Mouse (Mus musculus): ENCODE measurements at regions not wholly inside any gene's neighbourhood (a gene's known extent, or its start where the extent isn't known, plus 50 kb on each side); places are given as distances from the start of the nearest gene placed in this dataset.
A peak's percentile ranks its signal among the peaks of the same experiment; 100 is the strongest.
"Not testable (repeated sequence)": the region's sequence is repeated elsewhere in the genome, so short reads cannot be mapped to it uniquely, and the experiment has no call there.

DNA sequence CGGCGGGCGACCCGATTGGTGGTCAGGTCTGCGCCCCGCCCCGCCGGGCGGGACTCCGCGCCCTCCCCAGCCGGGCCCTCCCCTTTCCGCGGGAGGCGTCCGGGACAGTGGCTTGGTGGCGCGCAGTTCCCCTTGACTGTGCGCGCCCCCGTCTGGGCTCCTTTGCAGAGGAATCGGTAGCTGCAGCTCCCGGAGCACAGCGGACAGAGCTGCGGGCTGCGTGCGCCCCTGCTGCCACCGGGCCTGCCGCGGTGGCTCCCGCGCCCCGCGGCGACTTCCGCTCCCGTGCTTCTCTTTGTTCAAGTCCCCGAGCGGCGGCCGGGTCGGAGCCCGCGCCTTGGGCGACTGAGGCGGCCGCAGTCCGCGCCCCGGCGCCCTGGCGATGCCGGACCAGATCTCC, 566.6 kb upstream of the Gm21863 start:
- 3% methylated on average over 40 of the region's 53 CpGs for WGBS
- peak; percentile 45 for DNase-seq (ENCODE audit: low spot score, missing footprints)
- not testable (repeated sequence) for H3K27me3 ChIP-seq (ENCODE audit: control insufficient read depth, insufficient read depth, low read length); H3K9me3 ChIP-seq (ENCODE audit: control insufficient read depth, low read length); ATAC-seq (ENCODE audit: low FRiP score); H3K4me1 ChIP-seq (ENCODE audit: control insufficient read depth, insufficient read depth, low read length); H3K27ac ChIP-seq (ENCODE audit: low read depth, low read length); H3K36me3 ChIP-seq (ENCODE audit: control insufficient read depth, insufficient read depth, low read length)
- Histone ChIP-seq H3K4me3 (ENCODE audit: low read depth, low read length) (peak overlapping the region; percentile 32), H3K9ac (ENCODE audit: low read length) (peak overlapping the region; percentile 36; the same call in 1 of the 2 replicates), H3K4me2 (peak overlapping the region; percentile 25; the same call in 1 of the 2 replicates)
